Mouse (Mus musculus) cerebellum, adult 11-12 months (tissue): ENCODE measurements around the gene Tmem131l.

Source experiments
- DNase-seq: peaks from one replicate; pipeline ENCODE4 v3.0.0; 2022

Tmem131l gene

DNA sequence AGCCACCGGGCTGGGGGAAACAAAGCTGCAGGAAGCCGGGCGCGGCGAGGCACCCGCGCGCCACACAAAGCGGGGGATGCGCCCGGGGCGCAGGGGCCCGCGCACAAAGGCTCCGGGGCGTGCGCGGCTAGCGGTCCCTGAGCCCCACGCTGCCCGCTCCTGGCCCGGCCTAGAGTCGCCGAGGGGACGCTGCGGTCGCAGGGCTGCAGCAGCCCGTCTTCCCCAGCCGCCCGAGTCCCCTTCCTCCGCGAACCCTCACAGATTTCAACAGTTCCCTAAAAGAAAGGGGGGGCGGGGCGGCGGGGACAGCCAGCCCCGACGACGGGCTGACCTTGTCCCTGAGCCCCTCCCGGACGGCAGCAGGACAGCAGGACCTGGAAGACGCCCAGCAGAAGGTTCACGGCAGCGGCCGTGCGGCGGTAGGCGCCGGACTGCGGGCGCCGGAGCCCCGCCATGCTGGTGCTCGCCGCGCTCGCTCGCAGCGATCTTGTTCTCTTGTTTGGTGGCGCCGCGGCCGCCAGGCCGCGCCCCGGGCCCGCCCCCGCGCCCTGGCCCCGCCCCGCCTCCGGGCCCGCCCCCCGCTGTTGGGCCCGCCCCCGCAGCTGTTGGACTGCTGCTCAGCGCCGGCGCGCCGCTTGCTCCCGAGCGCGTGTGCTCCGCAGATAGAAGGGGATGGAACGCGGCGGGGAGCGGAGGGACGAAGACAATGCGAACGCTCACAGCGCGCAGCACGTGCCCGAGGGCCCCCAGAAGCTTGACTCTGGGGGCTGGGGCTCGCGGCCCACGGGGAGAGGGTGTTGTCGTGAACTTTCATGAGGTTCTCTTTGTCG, at the start of gene Tmem131l:
Gene Tmem131l, minus strand, starts transcription at position 530 of the 830 bp plus-strand sequence.
- DNase-seq, result peak; percentile 79

DNA sequence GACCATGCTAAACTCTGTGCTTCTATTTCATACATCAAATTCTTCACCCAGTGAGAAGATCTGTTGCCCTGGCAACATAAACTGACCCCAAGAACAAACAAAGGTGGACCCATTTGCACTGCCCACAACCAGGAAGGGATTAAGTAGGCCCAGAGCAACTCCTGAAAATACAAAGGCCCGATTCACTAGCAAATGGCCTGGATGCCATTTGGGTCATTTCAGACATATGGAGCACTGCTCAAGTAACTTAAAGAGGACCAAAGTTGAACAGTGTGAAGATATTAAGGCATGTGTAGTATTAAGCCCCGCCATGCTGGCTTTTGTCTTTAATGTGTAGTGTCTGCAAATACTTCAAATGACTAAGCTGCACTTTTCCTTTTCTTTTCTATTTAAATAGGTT, 46.9 kb upstream of the Tmem131l start:
- DNase-seq, result no peak

DNA sequence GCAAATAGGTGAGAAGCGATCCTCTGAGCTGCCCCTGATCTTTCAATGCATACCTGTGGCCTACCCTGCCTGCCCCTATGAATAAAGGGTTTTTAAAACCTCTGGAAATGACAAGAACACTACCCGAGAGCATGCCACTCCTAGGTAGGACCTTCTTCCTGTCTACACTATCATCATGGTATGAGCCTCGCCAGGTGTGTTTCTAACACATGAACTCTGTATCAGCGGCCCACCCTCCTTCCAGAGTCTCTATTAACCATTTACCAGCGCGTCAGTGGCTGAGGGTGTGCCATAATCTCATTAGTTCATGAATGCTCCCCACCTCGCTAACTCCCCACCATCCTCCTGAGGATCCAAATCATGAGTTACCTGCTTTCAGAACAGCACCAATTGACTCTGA, 46.4 kb upstream of the Tmem131l start:
- DNase-seq, result no peak

DNA sequence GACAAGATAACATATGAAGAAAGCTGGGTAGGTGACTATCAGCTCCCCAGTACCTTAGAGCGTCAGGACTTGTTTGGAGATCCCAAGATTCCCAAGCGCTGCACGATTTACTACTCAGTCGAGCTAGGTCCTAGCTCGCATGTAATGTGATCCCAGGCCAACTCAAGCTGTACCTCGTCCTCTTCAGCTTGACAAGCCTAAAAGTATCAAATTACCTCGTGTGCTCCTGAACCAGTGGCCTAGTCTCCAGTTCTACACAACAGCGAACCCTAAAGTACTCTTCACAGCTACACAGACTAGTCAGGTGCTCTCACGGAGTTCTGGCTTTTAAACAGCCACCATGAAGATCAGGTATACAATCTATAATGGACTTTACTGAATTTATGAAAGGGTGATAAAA, 45.5 kb upstream of the Tmem131l start:
- no peak for DNase-seq

DNA sequence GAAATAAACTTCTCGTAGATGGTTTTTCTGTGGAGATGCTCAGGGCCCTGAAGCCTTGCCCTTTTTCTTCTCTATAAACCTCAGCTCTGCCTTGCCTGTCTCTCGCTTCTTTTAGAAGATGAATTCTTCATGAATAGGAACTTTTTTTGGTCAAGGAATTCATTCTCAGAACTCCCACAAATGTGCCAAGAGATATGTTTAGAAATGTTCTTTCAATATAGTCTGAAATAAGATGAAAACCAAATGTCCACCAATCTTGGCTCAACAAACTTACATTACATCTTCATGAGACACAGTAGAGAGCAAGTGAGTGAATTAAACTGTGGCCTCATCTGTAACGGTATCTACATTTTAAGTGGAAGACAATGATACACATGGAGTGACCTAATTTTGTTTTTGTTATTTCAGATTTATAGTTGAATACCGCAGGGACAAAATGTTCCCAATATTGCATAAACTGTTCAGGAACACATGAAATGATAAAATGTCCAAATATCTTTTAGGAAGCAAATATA, 41.3 kb upstream of the Tmem131l start:
- no peak for DNase-seq

DNA sequence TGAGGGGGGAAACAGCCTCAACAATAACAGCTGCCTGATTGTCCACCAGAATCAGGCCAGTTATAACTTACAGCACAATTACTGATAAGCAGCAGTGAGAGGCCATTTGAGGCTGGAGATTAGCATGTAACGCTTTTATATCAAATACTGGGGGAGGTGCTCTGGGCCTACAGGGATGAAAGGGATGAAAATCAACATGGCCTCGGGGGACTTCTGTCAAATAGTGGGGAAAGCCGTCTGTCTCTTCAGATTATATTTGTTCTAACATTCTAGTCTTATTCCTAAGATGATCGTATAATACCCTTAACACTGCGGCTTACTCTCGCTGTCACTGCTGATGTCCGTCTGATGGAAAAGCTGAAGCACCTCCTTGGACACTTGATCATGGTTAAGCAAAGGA, 40.1 kb upstream of the Tmem131l start:
- DNase-seq, result no peak

DNA sequence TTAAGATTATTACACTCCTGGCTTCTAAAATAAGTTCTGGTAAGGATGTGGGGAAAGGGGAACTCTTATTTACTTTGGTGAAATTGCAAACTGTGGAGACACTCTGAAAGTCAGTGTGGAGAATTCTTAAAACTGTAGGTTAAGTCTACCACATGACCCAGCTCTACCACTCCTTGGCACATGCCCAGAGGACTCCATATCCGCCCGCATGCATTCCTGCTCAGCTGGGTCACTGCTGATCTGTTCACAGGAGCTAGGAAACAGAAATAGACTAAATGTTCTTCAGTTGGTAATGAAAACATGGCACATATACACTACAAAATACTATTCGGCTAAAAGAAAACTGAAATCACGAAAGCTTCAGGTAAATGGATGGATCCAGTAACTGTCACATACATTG, 37.5 kb upstream of the Tmem131l start:
- DNase-seq, result no peak

DNA sequence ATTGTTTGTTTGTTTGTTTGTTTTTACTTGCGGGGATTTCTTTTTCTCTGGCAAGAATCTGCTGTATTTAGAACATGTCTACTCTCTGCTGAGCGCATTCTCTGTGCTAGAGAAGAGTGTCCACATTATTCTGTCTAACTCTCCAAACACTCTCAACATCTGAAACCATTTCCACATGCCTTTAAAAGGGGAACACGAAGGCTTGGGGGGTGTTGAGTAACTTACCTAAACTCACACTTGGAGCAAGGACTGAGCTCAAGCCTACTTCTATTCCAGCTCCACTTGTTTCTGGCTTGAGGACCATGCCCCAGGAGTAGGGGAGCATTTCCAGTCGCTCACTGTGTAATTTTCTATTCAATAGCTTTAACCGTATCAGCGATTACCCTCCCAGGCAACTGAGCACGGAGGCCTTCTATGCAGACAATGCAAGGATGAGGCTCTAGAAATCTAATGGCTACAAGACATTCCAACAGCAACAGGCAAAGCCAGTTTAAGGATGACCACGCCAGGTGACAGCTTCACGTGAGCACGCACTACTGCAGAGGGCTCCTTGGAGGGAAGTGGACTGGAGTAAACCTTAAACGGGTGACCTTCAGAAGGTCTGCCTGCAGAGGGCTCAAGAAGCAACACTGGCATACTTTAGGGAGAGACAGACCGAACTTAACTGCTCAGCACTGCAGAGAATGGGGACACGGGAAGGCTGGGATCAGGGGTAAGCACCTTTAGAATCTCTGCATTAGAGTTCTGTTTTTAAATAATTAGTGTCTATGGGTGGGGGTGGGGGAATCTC, 36.8 kb upstream of the Tmem131l start:
- no peak for DNase-seq

DNA sequence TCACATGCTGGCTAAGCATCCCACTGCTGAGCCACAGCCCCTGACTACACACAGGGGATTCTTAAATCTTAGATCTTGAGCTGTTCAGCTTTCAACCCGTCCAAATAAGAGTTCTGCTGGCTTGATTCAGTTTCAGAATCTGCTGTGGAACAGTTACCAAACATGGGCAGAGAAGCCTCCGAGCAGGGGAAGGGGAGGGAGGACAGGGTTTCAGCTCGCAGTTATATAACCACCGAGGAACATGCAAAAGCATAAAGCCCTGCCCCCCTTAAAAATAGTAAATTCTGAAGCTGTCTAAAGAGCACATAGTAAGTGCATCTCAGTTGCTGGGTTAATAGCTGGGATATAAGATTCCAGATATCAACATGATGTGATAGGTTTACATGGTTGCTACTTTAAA, 35.5 kb upstream of the Tmem131l start:
- DNase-seq, result no peak

DNA sequence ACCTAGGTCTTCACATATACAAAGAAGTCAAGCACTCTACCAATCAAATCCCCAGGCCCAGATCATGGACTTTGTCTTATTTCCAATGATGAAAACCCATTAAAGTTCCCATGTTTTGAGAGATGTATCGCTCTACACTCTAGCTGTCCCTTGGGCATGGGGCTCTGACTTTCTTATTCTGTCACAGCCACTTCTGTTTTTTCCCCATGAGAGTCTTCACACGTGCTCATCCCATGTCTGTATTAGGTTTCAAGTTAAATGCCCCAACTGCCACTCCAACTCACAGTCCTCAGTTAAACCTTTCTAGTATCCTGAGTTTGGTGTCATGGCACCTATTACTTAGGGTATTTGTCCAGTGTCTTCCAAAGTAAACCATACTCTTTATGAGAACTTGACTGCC, 34.8 kb upstream of the Tmem131l start:
- DNase-seq, result no peak

DNA sequence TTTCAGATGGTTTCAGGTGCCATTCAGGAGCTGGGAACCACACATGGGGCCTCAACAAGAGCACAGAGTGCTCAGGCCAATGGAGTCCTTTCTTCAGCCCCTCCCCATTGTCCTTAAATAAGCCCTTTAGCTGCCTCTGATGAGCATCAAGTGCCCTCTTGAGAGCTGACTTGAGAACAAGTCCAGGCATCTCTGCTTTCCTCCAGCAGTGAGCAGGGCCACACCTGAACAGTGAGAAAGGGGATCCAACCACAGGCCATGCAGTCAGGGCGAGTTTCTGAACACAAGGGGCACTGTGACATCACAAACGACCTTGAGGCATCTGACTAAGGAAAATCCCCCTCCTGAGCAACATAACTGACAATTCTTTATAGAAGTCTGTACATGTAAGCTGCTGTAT, 31.7 kb upstream of the Tmem131l start:
- no peak for DNase-seq

DNA sequence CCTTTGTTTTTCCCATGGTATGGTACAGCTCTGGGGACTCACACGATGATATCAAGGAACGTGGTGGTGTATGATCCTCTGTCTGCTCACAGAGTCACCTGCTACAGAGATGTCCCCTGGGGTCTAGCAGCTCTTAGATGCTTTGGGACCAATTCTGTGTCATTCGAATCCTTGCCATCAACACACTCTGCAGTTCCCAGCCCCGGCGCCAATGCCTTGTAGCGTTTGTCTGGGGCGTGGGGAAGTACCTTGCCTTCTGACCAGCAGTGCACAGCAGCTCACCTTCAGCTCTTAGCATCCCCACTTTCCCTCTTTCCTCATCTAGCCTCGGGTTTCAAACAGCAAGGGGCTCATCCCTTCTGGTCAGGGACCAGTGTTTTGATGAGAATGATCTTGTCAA, 30.8 kb upstream of the Tmem131l start:
- DNase-seq, result no peak

DNA sequence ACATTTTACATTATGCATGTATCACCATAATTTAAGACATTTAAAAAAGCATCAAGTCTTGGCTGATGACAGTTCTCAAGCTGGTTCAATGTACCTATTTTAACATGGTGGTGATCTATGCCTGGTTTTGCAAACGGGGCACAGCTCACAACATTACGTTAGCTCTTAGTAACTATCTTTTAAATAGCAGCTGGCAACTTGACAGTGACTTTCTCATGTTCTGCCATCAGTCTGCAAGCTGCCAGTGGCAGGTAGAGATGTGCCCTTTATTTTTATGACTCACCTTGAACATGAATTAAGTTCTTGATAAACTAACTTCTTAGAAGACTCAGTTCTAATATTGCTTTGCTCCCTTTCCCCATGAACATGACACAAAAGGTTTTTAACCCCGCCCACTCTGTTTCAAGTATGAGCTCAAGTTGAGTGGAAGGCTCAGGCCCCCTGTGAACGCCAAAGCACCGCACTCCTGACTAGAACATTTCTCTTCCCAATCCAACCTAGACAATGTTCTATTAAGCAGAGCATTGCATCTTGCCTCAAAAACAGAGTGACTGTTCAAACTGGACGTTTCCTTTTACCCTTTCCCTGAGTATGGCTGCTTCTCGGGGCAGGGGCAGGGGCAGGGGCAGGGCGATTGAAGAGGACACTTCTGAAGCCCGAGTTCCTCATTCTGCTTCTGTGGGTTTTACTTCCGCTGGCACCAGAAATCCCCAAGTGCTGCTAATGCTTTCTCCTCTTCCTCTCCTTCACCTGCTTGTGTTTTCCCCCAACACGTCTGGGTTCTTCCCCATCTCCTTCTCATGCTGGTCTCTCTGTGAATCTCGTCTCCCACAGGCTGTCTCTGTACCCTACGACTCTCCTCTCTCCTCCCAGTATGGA, 29.1 kb upstream of the Tmem131l start:
- no peak for DNase-seq

DNA sequence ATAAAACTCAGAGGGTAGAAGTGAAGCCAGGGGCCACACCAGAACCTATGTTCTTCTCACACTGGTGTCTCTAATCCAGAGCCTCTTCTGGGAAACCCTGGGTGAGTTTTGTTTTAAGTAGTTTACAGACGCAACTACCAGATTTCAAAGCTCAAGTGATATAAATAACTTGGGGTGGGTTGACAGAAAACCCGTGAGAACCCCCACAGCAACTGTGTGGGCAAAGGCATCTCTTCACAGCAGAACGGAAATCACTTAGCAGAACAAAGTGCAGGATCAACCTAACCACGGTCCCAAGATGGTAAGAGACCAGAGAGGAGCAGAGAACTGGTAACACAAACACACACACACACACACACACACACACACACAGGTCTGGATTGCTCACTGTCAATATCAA, 25.9 kb upstream of the Tmem131l start:
- DNase-seq, result no peak

DNA sequence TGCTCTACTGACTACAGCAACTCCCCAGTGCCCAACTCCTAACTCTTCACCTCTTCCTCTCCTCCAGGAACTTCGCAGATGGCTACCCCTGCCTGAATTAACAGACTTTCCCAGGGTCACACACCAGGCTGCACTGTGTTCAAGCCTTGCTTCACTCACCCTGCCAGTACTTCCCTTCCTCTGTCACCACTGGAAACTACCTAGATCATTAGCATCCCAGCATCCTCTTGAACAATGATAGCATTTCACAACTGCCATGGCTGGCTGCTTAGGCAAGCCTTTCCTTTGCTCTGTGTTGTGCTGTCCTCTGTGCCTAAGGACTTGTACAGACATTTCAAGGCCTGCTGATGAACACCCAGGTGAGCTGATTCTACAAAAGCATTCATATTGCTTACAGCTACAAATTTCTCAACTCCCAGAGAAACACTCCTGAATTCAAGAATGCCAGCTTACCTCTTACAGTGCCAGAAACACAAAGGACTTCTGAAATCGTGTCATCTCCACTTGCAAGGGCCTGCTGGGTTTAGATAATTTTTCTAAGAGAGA, 23.5 kb upstream of the Tmem131l start:
- no peak for DNase-seq

DNA sequence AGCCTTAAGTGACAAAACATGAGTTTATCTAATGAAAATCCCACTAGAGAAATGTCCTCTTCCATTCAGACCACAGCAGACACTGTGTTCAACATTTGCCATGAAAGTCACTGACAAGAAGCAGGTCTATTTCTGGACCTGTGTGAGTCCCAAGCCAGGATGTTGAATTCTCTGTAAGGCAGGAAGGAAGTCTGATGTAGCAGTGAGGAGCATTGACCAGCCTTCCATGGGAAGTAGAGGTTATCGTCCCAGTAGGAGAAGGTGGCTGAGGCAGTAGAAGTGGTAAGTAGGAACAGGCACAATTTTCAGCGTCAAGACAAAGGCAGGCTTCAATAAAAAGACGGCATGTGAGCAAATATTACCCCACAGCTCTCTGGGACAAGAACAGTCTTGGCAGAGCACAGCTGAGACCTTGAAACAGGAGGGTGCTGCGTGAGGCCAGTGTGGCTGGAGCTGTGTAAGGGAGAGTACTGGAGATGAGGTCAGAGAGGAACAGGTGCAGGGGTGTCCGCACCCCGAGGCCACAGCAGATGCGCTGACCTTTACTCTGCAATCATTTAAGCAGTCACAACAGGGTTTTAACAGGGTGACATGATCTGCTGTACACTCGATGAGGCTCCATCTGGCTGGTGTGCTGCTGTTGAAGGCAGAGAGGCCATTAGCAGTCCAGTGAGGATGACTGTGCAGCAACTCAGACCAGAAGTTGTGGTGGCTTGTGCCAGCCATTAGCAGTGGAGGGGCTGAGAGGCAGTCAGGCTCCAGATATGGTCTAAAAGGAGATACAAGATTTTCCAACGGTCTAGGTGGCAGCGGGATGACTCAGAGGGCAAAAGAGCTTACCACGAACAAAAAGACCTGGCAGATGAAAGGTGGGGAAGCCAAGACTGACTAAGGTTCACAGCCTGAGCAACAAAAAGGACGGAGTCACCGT, 21.8 kb upstream of the Tmem131l start:
- no peak for DNase-seq

DNA sequence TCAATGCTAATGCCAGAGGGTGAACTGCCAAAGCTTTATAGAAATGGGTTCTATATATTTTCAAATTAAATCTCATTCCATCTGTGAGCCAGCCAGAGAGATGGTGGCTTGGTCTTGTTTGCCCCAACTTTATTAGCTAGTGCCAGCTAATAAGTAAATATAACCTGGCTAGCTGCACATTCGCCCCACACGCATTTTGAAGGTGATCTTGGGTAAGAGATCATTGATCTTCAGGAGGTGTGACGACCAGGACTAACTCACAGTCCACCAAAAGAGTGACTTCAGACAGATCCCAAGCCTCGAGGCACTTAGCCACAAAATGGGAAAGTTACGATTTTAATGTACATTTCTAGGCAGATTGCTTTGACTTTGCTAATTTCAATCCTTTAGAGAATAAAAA, 21.0 kb upstream of the Tmem131l start:
- DNase-seq, result no peak

DNA sequence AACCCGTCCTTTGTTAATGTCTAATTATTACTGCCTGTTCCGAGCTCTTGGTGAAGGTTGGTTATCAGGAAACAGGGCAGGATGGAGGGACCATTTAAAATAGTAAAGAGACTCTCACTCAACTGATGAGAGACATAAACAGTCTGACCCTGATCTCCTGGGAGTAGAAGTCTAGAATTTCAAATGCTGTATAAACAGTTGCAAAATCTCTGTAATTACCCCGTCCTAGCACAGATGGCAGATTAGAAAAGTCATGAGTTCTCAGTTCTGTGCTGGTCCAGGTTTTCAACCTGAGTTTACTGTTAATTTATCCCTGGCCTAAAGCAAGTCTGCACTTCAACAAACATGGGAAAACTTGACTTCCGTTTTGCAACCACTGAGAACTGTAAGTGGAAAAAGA, 20.2 kb upstream of the Tmem131l start:
- no peak for DNase-seq

DNA sequence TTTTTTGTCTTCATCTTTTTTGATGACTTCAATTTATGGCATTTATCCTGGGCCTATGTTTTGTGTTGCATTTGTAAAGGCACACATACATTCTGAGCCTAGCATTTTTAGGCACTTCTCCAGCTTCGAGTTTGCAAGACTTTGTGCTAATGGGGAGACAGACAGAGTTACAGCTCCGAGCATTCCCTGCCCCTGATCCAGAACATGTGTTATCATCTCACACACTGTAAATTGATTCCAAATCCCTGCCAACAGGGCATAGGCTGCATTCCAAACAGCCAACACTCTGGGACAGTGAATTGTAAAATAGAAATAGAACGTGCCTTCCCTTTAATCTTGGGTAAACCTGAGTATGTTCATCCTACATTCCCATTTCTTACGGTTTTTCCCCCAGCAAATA, 19.7 kb upstream of the Tmem131l start:
- no peak for DNase-seq

DNA sequence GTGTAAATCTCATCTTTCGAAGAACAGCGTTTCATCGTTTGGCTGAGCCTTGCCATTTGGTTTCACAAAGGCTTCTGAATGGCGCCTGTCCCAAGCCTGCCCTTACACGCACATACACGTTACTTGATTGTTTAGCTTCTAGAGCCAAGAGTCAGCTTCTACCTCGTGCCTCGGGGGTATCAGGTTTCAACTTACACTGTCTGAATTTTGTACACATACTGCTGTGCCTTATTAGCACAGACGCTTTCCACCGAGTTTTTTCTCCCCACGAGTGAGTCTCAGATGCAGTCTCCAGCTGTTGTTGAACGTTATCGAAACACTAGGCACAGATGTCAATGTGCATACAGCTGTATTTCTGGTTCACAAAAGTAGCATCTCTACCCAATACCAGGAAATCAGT, 19.3 kb upstream of the Tmem131l start:
- DNase-seq, result no peak

DNA sequence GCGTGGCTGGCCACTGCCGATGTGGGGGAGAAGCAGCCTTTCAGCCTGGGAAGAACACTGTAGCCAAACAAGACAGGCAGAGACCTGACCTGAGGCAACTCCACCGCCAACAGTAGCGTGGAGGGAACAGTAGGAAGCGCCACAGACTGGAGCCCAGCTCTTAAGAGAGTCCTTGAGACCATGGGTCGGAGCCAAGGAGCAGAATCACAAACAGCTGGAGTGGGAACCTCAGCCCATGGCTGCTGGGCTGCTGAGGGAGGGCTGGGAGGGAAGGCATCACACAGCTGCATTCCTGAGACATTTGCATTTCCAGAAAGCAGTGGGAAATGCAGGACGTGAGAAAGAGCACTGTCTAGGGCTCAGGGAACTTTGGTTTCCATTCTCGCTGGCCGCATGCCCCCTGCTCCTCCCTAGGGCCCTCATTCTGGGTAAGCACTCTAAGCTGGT, 8.8 kb upstream of the Tmem131l start:
- no peak for DNase-seq

DNA sequence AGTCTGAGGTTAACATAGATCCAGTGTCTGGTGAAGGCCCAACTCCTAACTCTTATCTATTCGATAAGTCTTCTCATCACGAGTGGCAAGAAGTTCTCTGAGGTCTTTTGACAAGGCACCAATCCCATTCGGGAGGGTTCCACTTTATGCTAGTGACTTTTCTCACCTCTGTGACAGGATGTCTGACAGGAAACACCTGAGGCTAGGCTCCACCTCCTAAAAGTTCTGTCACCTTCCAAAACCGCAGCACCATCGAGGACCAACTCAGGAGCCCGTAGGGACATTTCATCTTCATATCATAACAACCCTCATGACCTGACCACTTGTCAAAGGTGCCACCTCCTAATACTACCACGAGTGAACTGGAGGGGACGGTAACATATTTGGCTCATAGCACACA, 6.2 kb upstream of the Tmem131l start:
- no peak for DNase-seq
